Mouse (Mus musculus): ENCODE data around the gene Olfr1116. TPM values are rescaled to one million over a fixed set of nuclear protein-coding genes. Genes with fewer than 3 reads are reported as not detected.

Gene Olfr1116
- not detected for polyA plus RNA-seq (2015; fragmentation: Illumina TruSeq; extraction: RNeasy Lipid Tissue Mini Kit (QIAGEN cat#74804); ENCODE audit: insufficient read depth, low read depth, low replicate concordance)

DNA sequence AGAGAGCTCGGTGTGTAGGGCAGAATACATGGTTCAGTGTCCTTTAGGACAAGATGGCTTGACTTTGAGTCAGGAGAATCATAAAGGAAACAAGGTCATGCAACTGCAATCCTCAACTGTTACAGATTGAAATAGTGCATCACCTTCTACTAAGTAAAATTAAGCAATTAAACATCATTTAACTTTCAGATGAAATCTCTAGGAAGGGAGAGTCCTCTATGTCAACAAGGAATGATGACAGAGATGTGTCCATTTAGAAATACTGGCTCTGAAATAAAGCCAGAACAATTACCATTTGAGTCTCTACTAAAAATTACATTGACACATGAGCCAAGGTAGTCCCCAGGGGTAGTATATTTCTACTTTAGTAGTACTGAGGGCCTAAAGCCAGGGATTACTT lies at the start of gene Olfr1116:
Olfr1116 (plus strand) TSS at position 301 of the 400 bp plus-strand sequence.

DNA sequence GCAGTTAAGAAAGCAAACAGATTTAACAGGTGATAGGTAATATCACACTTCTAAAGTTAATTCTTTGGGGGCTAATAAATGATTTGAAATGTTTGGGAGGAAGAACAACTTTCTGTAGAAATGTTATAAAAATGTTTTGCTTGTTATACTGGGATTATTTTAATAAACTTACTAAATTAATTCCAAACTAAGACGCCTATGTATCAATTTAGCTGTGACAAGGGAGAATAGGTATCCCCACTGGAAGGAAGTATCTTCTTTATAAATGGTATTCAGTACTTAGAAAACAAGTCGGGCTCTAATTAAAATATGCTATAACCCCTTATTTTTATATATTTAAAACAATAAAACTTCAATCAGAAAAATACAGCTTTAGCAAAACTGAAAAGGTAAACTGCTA lies 19.6 kb upstream of the Olfr1116 start, which contains the start of gene Olfr1115:
Olfr1115 (plus strand) TSS at position 301 of the 400 bp plus-strand sequence.

DNA sequence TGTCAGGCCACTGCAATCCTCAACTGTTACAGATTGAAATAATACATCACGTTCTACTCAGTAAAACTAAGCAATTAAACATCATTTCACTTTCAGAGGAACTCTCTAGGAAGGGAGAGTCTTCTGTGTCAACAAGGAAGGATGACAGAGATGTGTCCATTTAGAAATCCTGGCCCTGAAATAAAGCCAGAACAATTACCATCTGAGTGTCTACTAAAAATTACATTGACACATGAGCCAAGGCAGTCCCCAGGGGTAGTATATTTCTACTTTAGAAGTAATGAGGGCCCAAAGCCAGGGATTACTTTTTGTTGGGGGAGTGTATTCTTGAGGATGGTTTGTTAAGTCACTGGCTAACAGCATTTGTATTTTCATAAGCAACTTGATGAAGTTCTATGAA lies 39.9 kb downstream of the Olfr1116 start, which contains the start of gene Olfr1118:
Olfr1118 (plus strand) TSS at position 301 of the 400 bp plus-strand sequence.

Other genes with a start within 250 kb of the Olfr1116 start
- gene Olfr1104, start 240.5 kb upstream of the Olfr1116 start, polyA plus RNA-seq (2015; fragmentation: Illumina TruSeq; extraction: RNeasy Lipid Tissue Mini Kit (QIAGEN cat#74804); ENCODE audit: insufficient read depth, low read depth, low replicate concordance), result not detected
- gene Olfr1105, start 231.0 kb upstream of the Olfr1116 start, polyA plus RNA-seq (2015; fragmentation: Illumina TruSeq; extraction: RNeasy Lipid Tissue Mini Kit (QIAGEN cat#74804); ENCODE audit: insufficient read depth, low read depth, low replicate concordance), result not detected
- not detected for gene Olfr1106, start 215.3 kb upstream of the Olfr1116 start, polyA plus RNA-seq (2015; fragmentation: Illumina TruSeq; extraction: RNeasy Lipid Tissue Mini Kit (QIAGEN cat#74804); ENCODE audit: insufficient read depth, low read depth, low replicate concordance)
- not detected for gene Olfr1107, start 191.7 kb upstream of the Olfr1116 start, polyA plus RNA-seq (2015; fragmentation: Illumina TruSeq; extraction: RNeasy Lipid Tissue Mini Kit (QIAGEN cat#74804); ENCODE audit: insufficient read depth, low read depth, low replicate concordance)
- not detected for gene Olfr1109, start 171.5 kb upstream of the Olfr1116 start, polyA plus RNA-seq (2015; fragmentation: Illumina TruSeq; extraction: RNeasy Lipid Tissue Mini Kit (QIAGEN cat#74804); ENCODE audit: insufficient read depth, low read depth, low replicate concordance)
- not detected for gene Olfr259, start 153.0 kb upstream of the Olfr1116 start, polyA plus RNA-seq (2015; fragmentation: Illumina TruSeq; extraction: RNeasy Lipid Tissue Mini Kit (QIAGEN cat#74804); ENCODE audit: insufficient read depth, low read depth, low replicate concordance)
- not detected for gene Olfr1110, start 127.2 kb upstream of the Olfr1116 start, polyA plus RNA-seq (2015; fragmentation: Illumina TruSeq; extraction: RNeasy Lipid Tissue Mini Kit (QIAGEN cat#74804); ENCODE audit: insufficient read depth, low read depth, low replicate concordance)
- gene Olfr1111, start 114.9 kb upstream of the Olfr1116 start, polyA plus RNA-seq (2015; fragmentation: Illumina TruSeq; extraction: RNeasy Lipid Tissue Mini Kit (QIAGEN cat#74804); ENCODE audit: insufficient read depth, low read depth, low replicate concordance), result not detected
- gene Olfr1112, start 79.7 kb upstream of the Olfr1116 start, polyA plus RNA-seq (2015; fragmentation: Illumina TruSeq; extraction: RNeasy Lipid Tissue Mini Kit (QIAGEN cat#74804); ENCODE audit: insufficient read depth, low read depth, low replicate concordance), result not detected
- gene Olfr1113, start 58.6 kb upstream of the Olfr1116 start, polyA plus RNA-seq (2015; fragmentation: Illumina TruSeq; extraction: RNeasy Lipid Tissue Mini Kit (QIAGEN cat#74804); ENCODE audit: insufficient read depth, low read depth, low replicate concordance), result not detected
- not detected for gene Olfr1115, start 19.5 kb upstream of the Olfr1116 start, polyA plus RNA-seq (2015; fragmentation: Illumina TruSeq; extraction: RNeasy Lipid Tissue Mini Kit (QIAGEN cat#74804); ENCODE audit: insufficient read depth, low read depth, low replicate concordance)
- not detected for gene Olfr1118, start 40.0 kb downstream of the Olfr1116 start, polyA plus RNA-seq (2015; fragmentation: Illumina TruSeq; extraction: RNeasy Lipid Tissue Mini Kit (QIAGEN cat#74804); ENCODE audit: insufficient read depth, low read depth, low replicate concordance)
- not detected for gene Olfr1120, start 87.3 kb downstream of the Olfr1116 start, polyA plus RNA-seq (2015; fragmentation: Illumina TruSeq; extraction: RNeasy Lipid Tissue Mini Kit (QIAGEN cat#74804); ENCODE audit: insufficient read depth, low read depth, low replicate concordance)
- gene Olfr1121, start 102.4 kb downstream of the Olfr1116 start, polyA plus RNA-seq (2015; fragmentation: Illumina TruSeq; extraction: RNeasy Lipid Tissue Mini Kit (QIAGEN cat#74804); ENCODE audit: insufficient read depth, low read depth, low replicate concordance), result not detected
- not detected for gene Olfr1122, start 118.3 kb downstream of the Olfr1116 start, polyA plus RNA-seq (2015; fragmentation: Illumina TruSeq; extraction: RNeasy Lipid Tissue Mini Kit (QIAGEN cat#74804); ENCODE audit: insufficient read depth, low read depth, low replicate concordance)
- not detected for gene Olfr1123, start 149.1 kb downstream of the Olfr1116 start, polyA plus RNA-seq (2015; fragmentation: Illumina TruSeq; extraction: RNeasy Lipid Tissue Mini Kit (QIAGEN cat#74804); ENCODE audit: insufficient read depth, low read depth, low replicate concordance)
- not detected for gene Olfr1124, start 162.7 kb downstream of the Olfr1116 start, polyA plus RNA-seq (2015; fragmentation: Illumina TruSeq; extraction: RNeasy Lipid Tissue Mini Kit (QIAGEN cat#74804); ENCODE audit: insufficient read depth, low read depth, low replicate concordance)
- not detected for gene Olfr1126, start 186.4 kb downstream of the Olfr1116 start, polyA plus RNA-seq (2015; fragmentation: Illumina TruSeq; extraction: RNeasy Lipid Tissue Mini Kit (QIAGEN cat#74804); ENCODE audit: insufficient read depth, low read depth, low replicate concordance)
- not detected for gene Pramel7, start 229.6 kb downstream of the Olfr1116 start, polyA plus RNA-seq (2015; fragmentation: Illumina TruSeq; extraction: RNeasy Lipid Tissue Mini Kit (QIAGEN cat#74804); ENCODE audit: insufficient read depth, low read depth, low replicate concordance)
- gene Pramel6, start 239.0 kb downstream of the Olfr1116 start, polyA plus RNA-seq (2015; fragmentation: Illumina TruSeq; extraction: RNeasy Lipid Tissue Mini Kit (QIAGEN cat#74804); ENCODE audit: insufficient read depth, low read depth, low replicate concordance), result not detected

Data from pancreas, adult 10 weeks (tissue).